Mouse (Mus musculus): ENCODE measurements at regions not wholly inside any gene's neighbourhood (a gene's known extent, or its start where the extent isn't known, plus 50 kb on each side); places are given as distances from the start of the nearest gene placed in this dataset.

DNA sequence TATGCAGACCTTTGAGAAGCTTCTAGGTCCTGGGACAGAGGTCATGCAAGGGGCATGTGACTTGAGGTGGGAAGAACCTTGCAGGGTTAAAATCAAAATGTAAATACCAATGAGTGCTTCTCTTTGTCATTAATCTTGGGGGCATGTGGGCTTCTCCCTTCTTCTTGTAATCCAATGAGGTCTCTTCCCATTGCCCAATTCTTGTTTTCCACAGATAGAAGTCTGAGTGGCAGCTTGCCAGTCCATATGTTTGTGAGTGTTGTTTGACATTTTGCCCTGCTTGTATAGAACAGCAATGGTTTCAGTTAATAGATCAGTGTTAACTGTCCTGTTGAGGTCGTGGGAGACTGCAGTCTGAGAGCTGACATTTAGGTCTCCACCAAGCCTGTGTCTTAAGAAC, 237.5 kb upstream of the Ube2e2 start:
- no peaks in the 10 kb centered on the region for H3K4me1 ChIP-seq (replicated peaks; ENCODE audit: control insufficient read depth, insufficient read depth, low read length)
- 41% methylated on average over 1 of the region's 1 CpGs for WGBS
- H3K36me3 ChIP-seq (ENCODE audit: control insufficient read depth, insufficient read depth): no peaks in the 10 kb centered on the region
- no peak for TF ChIP-seq CTCF (IDR thresholded peaks at IDR 0.05; ENCODE audit: low read depth)
- no peak for ATAC-seq
- H3K4me3 ChIP-seq (ENCODE audit: low read depth, low read length): no peak overlapping the region
- H3K27ac ChIP-seq (ENCODE audit: low read depth, low read length): no peak overlapping the region
- H3K4me2 ChIP-seq (replicated peaks; ENCODE audit: low read depth): no peak overlapping the region
- H3K9me3 ChIP-seq (ENCODE audit: control insufficient read depth): no peaks in the 10 kb centered on the region
- no peaks in the 10 kb centered on the region for H3K27me3 ChIP-seq (replicated peaks; ENCODE audit: control insufficient read depth, insufficient read depth, low read length)
- H3K9ac ChIP-seq (ENCODE audit: low read depth, low read length): no peak overlapping the region
